Mouse (Mus musculus) large intestine, adult 2 months (tissue): ENCODE measurements at regions not wholly inside any gene's neighbourhood (a gene's known extent, or its start where the extent isn't known, plus 50 kb on each side); places are given as distances from the start of the nearest gene placed in this dataset.
A peak's percentile ranks its signal among the peaks of the same experiment; 100 is the strongest.

Experiments used
- DNase-seq: peaks from one replicate; pipeline ENCODE4 v3.0.0-alpha.2; 2012; ENCODE audit warnings: low read depth, low spot score
- WGBS: fragments of 180-500 bp; shearing (Covaris S2); methylation state at CpG from one replicate; pipeline ENCODE4 v1.1.7; 2018; 5-methylcytosine and 5-hydroxymethylcytosine counted together

DNA sequence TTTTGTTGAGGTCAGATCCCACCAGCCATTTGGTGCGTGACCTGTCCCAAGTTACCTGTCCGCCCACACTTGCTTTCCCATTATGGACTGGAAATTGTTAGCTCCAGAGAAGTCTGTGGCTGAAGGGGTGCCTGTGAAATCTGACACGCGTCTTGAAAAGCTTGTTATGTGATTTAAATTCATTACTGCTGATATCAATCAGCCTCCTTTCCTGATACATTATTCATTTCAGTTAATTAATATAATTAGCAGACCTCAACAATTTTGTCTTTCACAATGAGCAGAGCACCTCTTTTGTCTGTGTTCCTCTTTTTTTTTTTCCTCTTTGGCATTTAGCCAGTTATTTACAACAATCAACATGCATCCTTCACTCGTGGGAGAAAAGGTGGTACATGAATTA, 58.6 kb upstream of the Grip1 start:
- DNase-seq = no peak

DNA sequence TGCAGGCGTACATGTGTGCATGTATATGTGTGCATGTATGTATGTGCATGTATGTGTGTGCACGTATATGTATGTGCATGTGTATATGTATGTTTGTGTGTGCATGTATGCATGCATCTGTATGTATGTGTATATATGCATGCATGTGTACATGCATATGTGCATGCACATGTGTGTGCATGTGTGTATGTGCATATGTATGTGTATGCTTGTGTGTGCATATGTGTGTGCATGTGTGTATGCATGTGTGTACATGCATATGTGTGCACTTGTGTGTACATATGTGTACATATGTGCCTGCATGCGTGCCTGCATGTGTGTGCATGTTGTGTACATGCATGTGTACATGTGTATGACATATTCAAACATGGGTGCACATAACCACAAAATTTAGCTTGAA, 65.7 kb upstream of the Grip1 start:
- whole genome bisulfite sequencing = 86% methylated on average over 3 of the region's 3 CpGs
- DNase-seq = no peak

More for the DNA sequence above, 58.6 kb upstream of the Grip1 start:
- whole genome bisulfite sequencing = 79% methylated on average over 5 of the region's 5 CpGs

DNA sequence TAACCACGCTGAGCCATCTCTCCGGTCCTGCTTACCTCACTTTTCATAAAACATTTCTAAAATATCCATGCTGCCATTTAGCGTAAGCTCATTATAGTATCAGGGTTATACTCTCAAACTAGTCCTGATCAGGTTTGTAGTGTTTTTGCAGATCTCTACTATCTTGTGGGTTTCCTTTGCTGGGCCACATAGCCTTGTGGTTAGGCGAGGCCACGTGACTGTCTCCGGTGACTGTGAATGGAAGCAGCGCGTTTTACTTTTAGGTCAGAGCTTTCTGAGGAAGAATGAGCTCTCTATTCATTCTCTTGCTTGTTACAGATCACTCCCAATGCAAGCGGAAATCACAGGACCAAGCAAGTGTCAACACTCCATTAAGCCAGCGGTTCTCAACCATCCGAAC, 71.4 kb upstream of the Grip1 start:
- DNase-seq = no peak
- 72% methylated on average over 11 of the region's 11 CpGs for WGBS

DNA sequence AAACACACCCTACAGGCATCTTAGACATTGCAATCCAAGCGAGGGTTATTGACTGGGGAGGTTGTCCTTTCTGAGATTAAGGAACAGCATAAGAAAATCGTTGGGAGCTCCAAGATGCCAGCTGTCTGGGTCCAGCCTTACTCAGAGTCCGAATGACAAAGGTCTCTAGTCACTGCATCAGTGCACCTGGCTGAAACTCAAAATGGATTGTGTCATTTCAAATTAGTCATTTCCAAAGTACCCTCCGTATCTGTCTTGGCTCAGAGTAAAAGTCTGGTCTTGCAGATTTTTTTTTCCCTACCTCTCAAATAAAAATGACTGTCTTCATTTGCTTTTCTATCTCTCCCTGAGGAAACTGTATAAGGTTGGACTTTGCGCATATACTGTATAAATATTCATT, 85.1 kb upstream of the Grip1 start:
- no peak for DNase-seq
- 38% methylated on average over 5 of the region's 5 CpGs for WGBS

DNA sequence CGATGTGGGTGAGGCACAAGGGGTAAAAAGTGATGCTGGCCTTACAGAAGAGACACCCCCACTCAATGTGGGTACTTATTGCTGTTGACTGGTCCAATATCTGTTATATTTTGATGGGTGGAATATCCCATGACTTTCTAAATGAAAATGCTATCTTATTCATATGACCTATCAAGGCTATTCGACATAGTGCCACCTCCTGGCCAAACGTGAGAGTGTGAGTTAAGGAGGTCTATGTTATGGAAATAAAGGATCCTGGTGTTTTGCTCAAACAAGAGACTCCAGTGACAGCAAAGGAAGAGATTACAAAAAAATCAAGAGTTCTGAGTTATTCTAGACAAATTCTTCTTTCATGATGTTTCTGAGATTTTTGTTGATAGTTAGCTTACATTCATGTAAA, 90.0 kb upstream of the Grip1 start:
- WGBS = 41% methylated on average over 3 of the region's 3 CpGs
- peak; percentile 2 for DNase-seq

DNA sequence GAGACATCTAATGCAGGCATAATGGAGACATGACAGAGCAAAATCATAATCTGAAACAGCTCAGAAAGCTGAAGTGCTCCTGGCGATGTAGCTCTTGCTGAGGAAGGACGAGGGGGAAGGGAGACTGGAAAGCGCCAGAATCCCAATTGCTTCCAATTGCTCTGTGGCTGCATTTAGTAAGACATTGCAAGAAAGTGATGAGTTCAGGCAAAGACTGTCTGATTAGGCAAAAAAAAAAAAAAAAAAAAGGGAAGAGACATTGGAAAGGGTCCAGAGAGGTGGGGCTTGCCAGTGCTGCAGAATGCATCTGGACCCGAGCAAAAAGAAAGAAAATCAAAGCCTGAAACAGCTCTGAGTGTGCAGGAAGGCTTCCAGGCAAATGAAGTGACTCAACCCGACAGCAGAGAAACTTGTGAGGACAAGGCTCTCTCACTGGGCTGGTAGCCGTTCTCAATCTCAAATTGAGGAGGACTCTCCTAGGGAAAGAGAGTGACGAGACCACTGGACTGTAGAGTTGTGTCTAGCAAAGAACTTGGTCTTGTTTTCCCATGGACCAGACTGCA, 94.8 kb upstream of the Grip1 start:
- 56% methylated on average over 7 of the region's 7 CpGs for WGBS
- no peak for DNase-seq

DNA sequence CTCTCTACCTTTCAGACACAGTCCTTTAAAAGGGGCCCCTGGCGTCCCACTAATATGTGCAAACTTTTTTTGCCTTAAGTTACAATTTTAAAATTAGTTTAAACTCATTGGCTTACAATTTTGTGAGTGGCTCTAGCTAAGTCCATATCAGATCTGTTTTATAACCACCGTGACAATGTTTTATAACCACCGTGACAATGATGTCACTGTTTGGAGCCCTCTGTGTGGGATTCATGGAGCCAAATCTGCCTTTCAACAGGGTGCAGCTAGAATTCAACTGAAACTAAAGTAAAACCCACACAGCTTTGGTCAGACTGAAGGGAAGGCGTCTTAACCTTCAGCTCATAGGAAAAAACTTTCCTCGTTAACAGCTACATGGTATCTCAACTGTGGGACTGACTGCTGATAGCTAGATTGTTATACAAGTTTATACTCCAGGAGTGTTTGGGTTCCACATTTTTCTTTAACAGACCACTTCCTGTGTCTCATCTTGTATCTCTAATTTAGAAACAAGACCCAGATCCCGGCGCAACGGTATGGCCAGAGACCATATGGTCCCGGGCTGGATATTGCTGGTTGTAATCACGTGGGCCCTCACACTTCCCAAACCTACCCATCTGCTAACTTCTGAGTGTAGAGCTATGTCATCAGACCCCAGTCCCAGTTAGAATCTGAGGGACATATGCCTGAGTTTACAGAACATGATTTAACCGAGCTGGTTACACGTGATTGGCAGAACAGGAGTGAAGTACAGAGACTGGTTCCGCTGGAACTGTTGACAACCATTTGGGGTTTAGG, 102.7 kb upstream of the Cand1 start:
- no peak for DNase-seq
- WGBS = 66% methylated on average over 13 of the region's 13 CpGs

DNA sequence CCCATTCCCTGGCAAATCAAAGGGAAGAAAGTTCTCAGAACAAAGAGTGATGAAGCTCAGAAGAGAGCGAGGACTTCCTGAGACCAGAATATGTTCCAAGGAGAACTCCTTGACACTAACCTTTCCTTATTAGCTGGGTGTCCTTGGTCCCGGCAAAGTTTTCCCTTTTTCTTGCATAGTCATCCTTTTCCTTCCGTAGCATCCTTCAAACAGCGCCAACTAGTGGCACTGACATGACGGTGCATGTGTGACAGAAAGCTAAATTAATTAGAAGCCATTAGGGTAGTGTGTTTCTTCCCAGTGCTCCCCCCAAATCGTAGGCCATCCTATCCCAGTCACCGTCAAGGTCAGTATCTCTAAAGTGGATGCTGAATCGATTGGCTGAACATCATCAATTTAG, 100.5 kb upstream of the Cand1 start:
- DNase-seq = no peak
- WGBS = 75% methylated on average over 8 of the region's 8 CpGs

DNA sequence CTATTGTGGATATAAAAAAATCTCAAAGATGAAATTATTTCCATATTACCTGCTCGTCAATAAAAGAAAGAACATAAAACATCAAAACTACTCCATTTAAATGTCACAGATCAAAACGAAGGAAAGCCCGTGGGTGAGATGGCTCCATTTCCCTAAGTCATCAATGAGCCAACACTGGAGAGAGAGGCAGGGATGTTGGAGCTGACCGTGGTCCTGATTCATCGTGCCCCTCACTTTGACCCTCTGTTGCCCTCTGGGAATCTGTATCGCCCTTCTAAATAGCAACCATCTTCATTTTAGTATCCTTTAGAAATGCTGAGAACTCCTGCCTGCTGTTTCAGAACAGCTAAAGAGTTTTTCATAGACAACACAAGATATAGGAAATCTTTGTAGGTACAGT, 87.1 kb upstream of the Cand1 start:
- no peak for DNase-seq
- 31% methylated on average over 6 of the region's 6 CpGs for WGBS

DNA sequence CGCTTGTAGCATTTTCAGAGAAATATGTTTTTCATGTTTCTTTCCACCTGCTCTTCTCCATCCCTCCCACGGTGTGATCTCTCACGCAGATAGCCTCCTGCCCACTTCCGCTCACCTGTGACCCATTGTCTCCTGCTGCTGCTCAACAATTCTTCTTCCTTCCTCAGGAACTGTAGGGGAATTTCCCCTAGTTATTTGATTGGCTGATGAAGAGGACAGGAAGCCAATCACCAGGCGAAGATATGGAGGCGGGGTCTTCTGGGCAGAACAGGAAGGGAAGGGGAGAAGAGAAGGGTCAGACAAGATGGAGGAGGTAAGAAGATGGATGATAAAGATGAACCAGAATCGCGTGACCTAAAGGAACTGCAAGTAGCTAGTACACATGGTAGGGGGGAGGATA, 80.1 kb upstream of the Cand1 start:
- DNase-seq = no peak
- 92% methylated on average over 8 of the region's 8 CpGs for WGBS

DNA sequence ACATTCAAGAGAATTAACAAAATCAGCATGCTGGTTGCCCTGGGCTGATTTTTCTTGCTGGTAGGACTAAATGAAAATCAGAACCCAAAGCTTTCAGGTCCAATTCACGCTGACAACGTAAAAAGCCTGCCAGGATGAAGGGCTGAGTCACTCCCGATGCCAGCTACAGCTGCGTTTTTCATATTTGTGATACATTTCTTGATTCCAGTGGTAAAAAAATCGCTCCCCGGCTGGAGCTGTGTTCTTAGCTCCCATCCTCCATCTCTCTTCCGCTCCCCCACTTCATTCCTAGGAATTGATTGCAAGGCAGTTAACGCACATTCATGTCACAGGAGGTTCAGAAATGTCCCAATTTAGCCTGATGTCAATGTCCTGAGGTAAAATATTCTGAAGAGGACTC, 78.6 kb upstream of the Cand1 start:
- DNase-seq = no peak
- WGBS = 83% methylated on average over 8 of the region's 8 CpGs

DNA sequence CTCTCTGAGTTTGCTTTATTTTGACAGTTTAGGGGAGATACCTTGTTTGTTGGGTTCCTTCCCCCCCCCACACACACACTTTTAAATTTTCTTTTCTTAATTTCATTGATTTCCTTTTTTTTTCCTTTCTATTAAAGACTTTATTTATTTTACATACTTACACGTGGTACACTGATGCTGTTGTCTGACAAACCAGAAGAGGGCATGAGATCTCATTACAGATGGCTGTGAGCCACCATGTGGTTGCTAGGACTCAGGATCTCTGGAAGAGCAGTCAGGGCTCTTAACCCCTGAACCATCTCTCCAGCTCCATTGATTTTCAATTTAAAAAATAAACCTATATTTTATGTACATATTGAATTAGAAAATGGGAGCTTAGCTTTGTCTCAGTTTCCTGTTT, 71.7 kb upstream of the Cand1 start:
- DNase-seq = no peak
- WGBS = 16% methylated on average over 1 of the region's 1 CpGs

DNA sequence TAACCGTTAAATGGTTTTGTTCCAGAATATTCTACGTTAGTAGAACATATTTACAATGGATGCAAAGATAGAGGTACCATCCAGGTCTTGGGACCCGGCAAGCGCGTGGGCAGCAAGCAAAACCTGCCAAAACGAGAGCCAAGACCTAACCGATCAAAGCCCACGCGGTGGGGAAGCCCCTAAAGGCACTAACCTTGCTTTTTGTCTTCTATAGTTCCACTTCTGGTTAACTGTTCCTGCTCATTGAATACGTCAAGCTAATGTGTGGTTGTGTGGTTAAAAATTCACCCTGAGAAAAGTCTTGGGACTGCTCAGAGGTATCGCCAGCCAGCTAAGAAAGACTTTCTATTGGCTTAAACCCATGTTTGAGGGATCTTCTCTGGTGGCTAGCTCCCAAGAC, 55.9 kb upstream of the Cand1 start:
- WGBS = 88% methylated on average over 11 of the region's 11 CpGs
- no peak for DNase-seq

DNA sequence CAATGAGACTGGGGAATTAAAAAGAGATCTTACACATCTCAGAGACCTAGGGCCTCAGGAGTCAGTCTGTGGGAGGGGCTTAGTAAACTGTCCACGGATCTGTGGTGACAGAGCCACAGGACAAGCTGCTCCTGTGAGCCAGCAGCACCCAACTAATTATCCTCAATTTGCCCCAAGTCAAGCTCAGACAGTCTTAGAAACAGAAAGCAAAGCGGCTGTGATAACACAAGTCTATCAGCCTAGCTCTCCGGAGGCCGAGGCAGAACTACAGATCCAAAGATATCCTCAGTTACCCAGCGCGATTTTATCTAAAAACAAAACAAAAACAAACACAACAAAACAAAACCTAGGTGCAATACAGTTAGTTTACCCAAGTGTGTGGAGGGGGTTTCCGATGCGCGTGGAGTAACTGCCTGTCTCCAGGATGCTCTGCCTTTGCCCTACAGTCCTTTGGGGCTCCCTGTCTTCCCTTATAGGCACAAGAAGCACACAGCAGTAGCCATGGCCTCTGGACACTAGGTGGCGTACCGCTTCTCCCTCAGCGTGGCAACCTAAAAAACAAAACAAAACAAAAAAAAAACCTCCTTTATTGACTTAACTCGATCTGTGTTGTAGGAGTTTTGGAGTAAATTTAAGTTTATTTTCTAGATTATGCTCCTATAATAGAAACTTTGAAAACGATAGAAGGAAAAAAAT, 54.7 kb upstream of the Cand1 start:
- WGBS = 53% methylated on average over 14 of the region's 14 CpGs
- no peak for DNase-seq

DNA sequence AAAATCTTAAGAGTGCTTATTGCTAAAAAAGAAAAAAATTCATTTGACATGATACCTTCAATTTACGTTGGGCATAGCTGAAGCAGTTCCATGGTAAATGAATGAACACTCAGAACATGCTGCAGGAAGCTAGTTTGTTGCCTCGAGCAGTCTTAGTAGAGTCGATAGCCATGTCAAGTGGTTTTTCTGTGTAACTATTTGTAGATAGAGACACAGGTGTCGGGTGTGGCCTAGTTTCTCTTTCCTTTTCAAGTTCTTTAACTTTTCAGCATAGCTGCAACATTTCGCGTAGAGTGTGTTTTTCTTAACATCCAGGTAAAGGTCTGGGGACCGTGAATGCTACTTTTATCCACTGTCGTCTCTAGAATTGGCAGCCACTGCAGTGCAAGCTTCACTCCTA, 53.5 kb upstream of the Cand1 start:
- WGBS = 76% methylated on average over 8 of the region's 8 CpGs
- DNase-seq = no peak
